Mouse (Mus musculus): ENCODE data around the gene Vps18. TPM values are rescaled to one million over a fixed set of nuclear protein-coding genes. Genes with fewer than 3 reads are reported as not detected.

Gene Vps18
- total RNA-seq (2023) = 10 to 100 TPM; 50.9 to 55.5 TPM

DNA sequence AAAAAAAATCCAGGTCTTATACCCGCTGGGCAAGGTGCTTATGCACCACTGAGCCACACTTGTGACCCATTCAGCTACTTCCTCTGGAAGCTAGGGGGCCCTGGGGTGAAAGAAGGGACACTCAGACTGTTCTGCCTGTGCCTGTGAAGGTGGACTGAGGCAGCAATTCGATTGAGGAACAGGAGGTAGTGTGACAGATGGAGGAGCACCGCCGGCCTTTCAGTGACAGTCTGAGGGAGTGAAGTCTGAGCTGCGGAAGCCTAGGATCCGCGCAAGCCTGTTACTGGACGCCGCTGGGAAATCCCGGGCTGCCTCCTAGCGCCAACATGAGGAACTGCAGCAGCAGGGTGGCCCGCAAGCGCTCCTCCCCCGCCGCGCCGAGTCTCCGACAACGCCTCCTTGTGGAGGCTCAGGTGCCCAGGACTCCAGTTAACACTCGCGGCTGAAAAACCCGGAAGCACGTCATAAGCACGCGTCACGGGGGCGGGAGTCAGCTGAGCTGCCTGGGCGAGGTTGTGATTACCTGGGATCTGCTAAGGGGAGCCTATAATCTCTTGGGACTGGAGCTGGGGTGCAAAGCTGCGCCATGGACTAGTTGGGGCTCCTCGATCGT is at the start of gene Vps18:
Gene Vps18, plus strand, starts transcription at position 471 of the 613 bp plus-strand sequence.

DNA sequence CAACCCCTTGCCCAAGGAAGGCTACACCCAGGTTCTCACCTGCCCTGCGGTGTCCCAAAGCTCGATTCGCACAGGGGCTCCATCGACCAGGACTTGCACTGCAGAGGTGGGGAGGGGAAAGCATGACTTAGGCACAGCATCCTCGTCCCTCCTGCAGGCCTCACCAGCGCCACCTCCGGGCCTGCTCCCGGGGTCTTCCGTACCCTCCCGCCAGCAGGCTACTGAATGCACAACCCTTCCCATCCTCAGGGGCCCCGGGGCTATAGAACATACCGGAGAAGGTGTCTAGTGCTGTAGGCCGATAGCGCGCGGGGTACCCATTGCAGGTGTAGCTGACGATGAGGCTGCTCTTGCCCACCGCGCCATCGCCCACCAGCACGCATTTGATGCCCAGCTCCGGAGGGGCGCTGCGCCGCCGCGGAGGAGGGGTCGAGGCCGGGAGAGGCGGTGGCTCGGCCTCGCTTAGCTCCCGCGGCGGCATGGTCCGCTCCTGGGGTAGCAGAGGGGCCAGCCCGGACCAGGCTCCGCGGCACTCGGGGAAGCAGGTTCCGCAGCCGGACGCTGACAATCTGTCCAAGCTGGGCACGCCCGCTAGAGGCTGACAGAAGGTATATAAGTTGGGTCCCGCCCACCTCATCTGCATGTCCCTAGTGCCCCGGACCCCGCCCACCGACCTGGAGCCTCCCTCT is 17.8 kb upstream of the Vps18 start, which contains the start of gene Rhov:
Gene Rhov, minus strand, starts transcription at position 630 of the 689 bp plus-strand sequence.

DNA sequence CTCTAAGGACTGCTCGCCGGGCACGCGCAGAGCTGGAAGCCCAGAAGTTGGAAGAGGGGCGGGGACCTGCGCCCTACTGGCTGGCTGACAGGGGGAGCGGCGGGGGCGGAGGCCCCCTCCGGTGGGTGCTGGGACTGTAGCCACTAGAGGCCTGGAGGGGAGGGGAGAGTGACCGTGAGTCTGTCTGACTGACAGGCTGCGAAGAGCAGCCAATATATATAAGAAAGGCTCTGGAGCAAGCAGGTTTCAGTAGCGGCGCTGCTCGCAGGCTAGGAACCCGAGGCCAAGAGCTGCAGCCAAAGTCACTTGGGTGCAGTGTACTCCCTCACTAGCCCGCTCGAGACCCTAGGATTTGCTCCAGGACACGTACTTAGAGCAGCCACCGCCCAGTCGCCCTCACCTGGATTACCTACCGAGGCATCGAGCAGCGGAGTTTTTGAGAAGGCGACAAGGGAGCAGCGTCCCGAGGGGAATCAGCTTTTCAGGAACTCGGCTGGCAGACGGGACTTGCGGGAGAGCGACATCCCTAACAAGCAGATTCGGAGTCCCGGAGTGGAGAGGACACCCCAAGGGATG is 37.1 kb downstream of the Vps18 start, which contains the start of gene Dll4:
Gene Dll4, plus strand, starts transcription at position 217 of the 576 bp plus-strand sequence.

Other genes with a start within 250 kb of the Vps18 start
- gene Knl1, start 241.6 kb upstream of the Vps18 start, total RNA-seq (2023) = 1 to 10 TPM; 1.4 to 2.3 TPM
- under 1 TPM in 1 of 2 experiments, not detected in 1; 0.18 TPM for gene Rad51, start 175.9 kb upstream of the Vps18 start, total RNA-seq (2023)
- 10 to 100 TPM; 15.4 to 16.4 TPM for gene Rmdn3, start 131.7 kb upstream of the Vps18 start, total RNA-seq (2023)
- gene Gchfr, start 121.0 kb upstream of the Vps18 start, total RNA-seq (2023) = not detected
- not detected for gene Gm14137, start 114.2 kb upstream of the Vps18 start, total RNA-seq (2023)
- gene Zfyve19, start 80.1 kb upstream of the Vps18 start, total RNA-seq (2023) = 10 to 100 TPM; 23.0 to 24.6 TPM
- gene Dnajc17, start 79.9 kb upstream of the Vps18 start, total RNA-seq (2023) = 10 to 100 TPM; 14.9 to 21.4 TPM
- not detected for gene Ppp1r14d, start 58.8 kb upstream of the Vps18 start, total RNA-seq (2023)
- 1 to 10 TPM; 2.8 to 3.5 TPM for gene Spint1, start 51.4 kb upstream of the Vps18 start, total RNA-seq (2023)
- gene Rhov, start 17.5 kb upstream of the Vps18 start, total RNA-seq (2023) = 1 to 10 TPM; 1.2 to 1.3 TPM
- under 1 TPM in 1 of 2 experiments, not detected in 1; 0.27 TPM for gene Dll4, start 37.0 kb downstream of the Vps18 start, total RNA-seq (2023)
- gene Chac1, start 62.5 kb downstream of the Vps18 start, total RNA-seq (2023) = not detected
- 10 to 100 TPM; 38.1 to 39.4 TPM for gene Ino80, start 188.9 kb downstream of the Vps18 start, total RNA-seq (2023)